Mouse (Mus musculus): ENCODE results near the gene Apbb2. TPM values are rescaled to one million over a fixed set of nuclear protein-coding genes. Genes with fewer than 3 reads are reported as not detected.

Gene Apbb2
- polyA plus RNA-seq, 1 experiment = 27.7 TPM

GRCm38 (mm10) chr5:66393767-66394446 is 224.7 kb downstream of the Apbb2 start:
- no peak for TF ChIP-seq POLR2A (IDR thresholded peaks at IDR 0.05; ENCODE audit: low read depth, low read length)
- no peaks in the 10 kb centered on the region; the same call in none of the 2 replicates for H3K36me3 ChIP-seq (ENCODE audit: control insufficient read depth, insufficient read depth, low read length)
- WGBS = 85% methylated on average over 10 of the region's 10 CpGs

GRCm38 (mm10) chr5:66392861-66393529 is 225.6 kb downstream of the Apbb2 start:
- Histone ChIP-seq H3K4me3 (ENCODE audit: insufficient read depth, low read depth, low read length) (no peak overlapping the region), H3K27ac (ENCODE audit: insufficient read depth, low read depth, low read length) (no peak overlapping the region), H3K36me3 (ENCODE audit: control insufficient read depth, insufficient read depth, low read length) (no peaks in the 10 kb centered on the region; the same call in none of the 2 replicates), H3K27me3 (replicated peaks; ENCODE audit: control insufficient read depth, insufficient read depth, low read length) (no peaks in the 10 kb centered on the region), H3K4me1 (ENCODE audit: control insufficient read depth, insufficient read depth, low read length) (peaks cover 3% of the 10 kb centered on the region; the same call in 1 of the 2 replicates)
- 66% methylated on average over 18 of the region's 18 CpGs for WGBS
- TF ChIP-seq POLR2A (IDR thresholded peaks at IDR 0.05; ENCODE audit: low read depth, low read length) = no peak
- TF ChIP-seq CTCF (conservative IDR thresholded peaks at IDR 0.05; ENCODE audit: insufficient read depth, insufficient read length, low read depth, low read length) = no peak
- DNase-seq = peak; percentile 53

More at GRCm38 (mm10) chr5:66393767-66394446, 224.7 kb downstream of the Apbb2 start:
- peaks cover 7% of the 10 kb centered on the region; the same call in 1 of the 2 replicates for H3K4me1 ChIP-seq (ENCODE audit: control insufficient read depth, insufficient read depth, low read length)
- no peaks in the 10 kb centered on the region for H3K27me3 ChIP-seq (replicated peaks; ENCODE audit: control insufficient read depth, insufficient read depth, low read length)
- H3K4me3 ChIP-seq (ENCODE audit: insufficient read depth, low read depth, low read length) = no peak overlapping the region
- H3K27ac ChIP-seq (ENCODE audit: insufficient read depth, low read depth, low read length) = no peak overlapping the region
- no peak for DNase-seq

DNA sequence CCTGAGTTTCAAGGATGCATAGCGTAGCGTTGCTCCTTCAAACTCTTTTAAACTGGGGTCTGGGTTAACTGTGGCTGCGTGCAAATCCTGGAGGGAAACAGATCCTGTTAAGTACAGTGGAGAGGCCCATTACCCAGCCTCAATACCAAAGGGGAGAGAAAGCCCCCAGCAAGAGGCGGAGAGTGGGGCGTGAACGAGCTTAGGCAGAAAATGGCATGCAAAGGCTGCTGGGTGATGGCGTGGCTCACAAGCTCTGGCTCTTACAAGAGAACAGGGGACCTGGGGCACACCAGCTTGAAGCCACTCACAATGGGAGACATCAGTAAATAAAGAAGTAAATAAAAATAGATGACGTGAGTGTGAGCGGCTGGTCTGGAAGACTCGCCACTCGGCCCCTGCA is 226.8 kb downstream of the Apbb2 start:
- Histone ChIP-seq H3K27ac (ENCODE audit: insufficient read depth, low read depth, low read length) (no peak overlapping the region), H3K36me3 (ENCODE audit: control insufficient read depth, insufficient read depth, low read length) (no peaks in the 10 kb centered on the region; the same call in none of the 2 replicates), H3K4me1 (ENCODE audit: control insufficient read depth, insufficient read depth, low read length) (peaks cover 3% of the 10 kb centered on the region; the same call in 1 of the 2 replicates), H3K27me3 (replicated peaks; ENCODE audit: control insufficient read depth, insufficient read depth, low read length) (no peaks in the 10 kb centered on the region), H3K4me3 (ENCODE audit: insufficient read depth, low read depth, low read length) (no peak overlapping the region)
- whole genome bisulfite sequencing = 86% methylated on average over 11 of the region's 11 CpGs
- TF ChIP-seq POLR2A (IDR thresholded peaks at IDR 0.05; ENCODE audit: low read depth, low read length) = no peak
- TF ChIP-seq CTCF (conservative IDR thresholded peaks at IDR 0.05; ENCODE audit: insufficient read depth, insufficient read length, low read depth, low read length) = no peak
- no peak for DNase-seq

DNA sequence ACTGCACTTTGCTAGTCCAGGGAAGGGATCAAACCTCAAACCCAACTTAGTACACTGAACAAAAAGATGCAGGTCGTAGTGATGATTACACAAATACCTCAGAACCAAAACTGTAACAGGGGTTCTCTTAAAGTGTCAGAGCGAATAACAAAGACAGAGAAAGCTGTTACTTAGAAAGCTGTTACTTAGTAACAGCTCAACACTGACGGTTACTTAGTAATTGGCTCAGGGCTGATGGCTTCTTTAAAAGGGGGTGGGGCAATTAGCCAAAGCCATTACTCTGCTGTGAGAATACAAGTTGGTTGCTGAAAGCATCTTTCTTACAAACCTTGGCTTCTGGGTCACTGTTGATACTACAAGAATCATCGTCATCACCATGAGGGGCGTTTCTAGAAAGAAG is 227.3 kb downstream of the Apbb2 start:
- peaks cover 3% of the 10 kb centered on the region; the same call in 1 of the 2 replicates for H3K4me1 ChIP-seq (ENCODE audit: control insufficient read depth, insufficient read depth, low read length)
- 61% methylated on average over 5 of the region's 5 CpGs for whole genome bisulfite sequencing
- DNase-seq = peak; percentile 85
- H3K36me3 ChIP-seq (ENCODE audit: control insufficient read depth, insufficient read depth, low read length) = no peaks in the 10 kb centered on the region; the same call in none of the 2 replicates
- no peak overlapping the region for H3K4me3 ChIP-seq (ENCODE audit: insufficient read depth, low read depth, low read length)
- H3K27me3 ChIP-seq (replicated peaks; ENCODE audit: control insufficient read depth, insufficient read depth, low read length) = no peaks in the 10 kb centered on the region
- TF ChIP-seq CTCF (conservative IDR thresholded peaks at IDR 0.05; ENCODE audit: insufficient read depth, insufficient read length, low read depth, low read length) = no peak
- no peak for TF ChIP-seq POLR2A (IDR thresholded peaks at IDR 0.05; ENCODE audit: low read depth, low read length)
- no peak overlapping the region for H3K27ac ChIP-seq (ENCODE audit: insufficient read depth, low read depth, low read length)

GRCm38 (mm10) chr5:66390567-66390966 is 228.0 kb downstream of the Apbb2 start:
- H3K27ac ChIP-seq (ENCODE audit: insufficient read depth, low read depth, low read length) = no peak overlapping the region
- H3K4me3 ChIP-seq (ENCODE audit: insufficient read depth, low read depth, low read length) = no peak overlapping the region
- peaks cover 6% of the 10 kb centered on the region; the same call in 1 of the 2 replicates for H3K4me1 ChIP-seq (ENCODE audit: control insufficient read depth, insufficient read depth, low read length)
- DNase-seq = no peak
- TF ChIP-seq CTCF (conservative IDR thresholded peaks at IDR 0.05; ENCODE audit: insufficient read depth, insufficient read length, low read depth, low read length) = no peak
- TF ChIP-seq POLR2A (IDR thresholded peaks at IDR 0.05; ENCODE audit: low read depth, low read length) = no peak
- 91% methylated on average over 6 of the region's 6 CpGs for WGBS
- no peaks in the 10 kb centered on the region; the same call in none of the 2 replicates for H3K36me3 ChIP-seq (ENCODE audit: control insufficient read depth, insufficient read depth, low read length)
- H3K27me3 ChIP-seq (replicated peaks; ENCODE audit: control insufficient read depth, insufficient read depth, low read length) = no peaks in the 10 kb centered on the region

GRCm38 (mm10) chr5:66387481-66387880 is 231.1 kb downstream of the Apbb2 start:
- H3K27me3 ChIP-seq (replicated peaks; ENCODE audit: control insufficient read depth, insufficient read depth, low read length) = no peaks in the 10 kb centered on the region
- H3K27ac ChIP-seq (ENCODE audit: insufficient read depth, low read depth, low read length) = no peak overlapping the region
- peaks cover 8% of the 10 kb centered on the region; the same call in 1 of the 2 replicates for H3K4me1 ChIP-seq (ENCODE audit: control insufficient read depth, insufficient read depth, low read length)
- no peak overlapping the region for H3K4me3 ChIP-seq (ENCODE audit: insufficient read depth, low read depth, low read length)
- TF ChIP-seq POLR2A (IDR thresholded peaks at IDR 0.05; ENCODE audit: low read depth, low read length) (no peak), CTCF (conservative IDR thresholded peaks at IDR 0.05; ENCODE audit: insufficient read depth, insufficient read length, low read depth, low read length) (no peak)
- WGBS = 67% methylated on average over 8 of the region's 8 CpGs
- no peaks in the 10 kb centered on the region; the same call in none of the 2 replicates for H3K36me3 ChIP-seq (ENCODE audit: control insufficient read depth, insufficient read depth, low read length)
- DNase-seq = no peak

DNA sequence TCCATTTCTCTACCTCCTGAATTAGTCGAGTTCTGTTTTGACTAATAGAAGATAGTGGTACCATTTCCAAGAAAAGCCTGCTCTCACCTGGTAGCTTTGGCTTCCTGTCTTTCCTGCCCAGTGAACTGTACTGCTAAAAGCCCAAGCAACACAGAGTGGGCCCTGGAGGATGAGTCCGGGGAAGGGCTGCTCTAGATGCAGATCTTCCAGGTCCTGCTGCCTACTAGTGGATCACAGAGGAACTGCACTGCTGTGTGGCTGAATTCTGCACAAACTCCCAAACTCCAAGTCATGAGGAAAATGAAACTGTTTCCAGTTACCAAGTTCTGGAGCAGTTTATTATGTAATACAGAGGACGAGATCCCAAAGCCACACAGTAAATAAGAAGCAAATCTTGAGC is 232.9 kb downstream of the Apbb2 start:
- no peaks in the 10 kb centered on the region; the same call in 1 of the 2 replicates for H3K36me3 ChIP-seq (ENCODE audit: control insufficient read depth, insufficient read depth, low read length)
- peak; percentile 68 for DNase-seq
- H3K4me1 ChIP-seq (ENCODE audit: control insufficient read depth, insufficient read depth, low read length) = peaks cover 5% of the 10 kb centered on the region; the same call in 1 of the 2 replicates
- peak overlapping the region; percentile 49; the same call in 1 of the 2 replicates for H3K27ac ChIP-seq (ENCODE audit: insufficient read depth, low read depth, low read length)
- TF ChIP-seq CTCF (conservative IDR thresholded peaks at IDR 0.05; ENCODE audit: insufficient read depth, insufficient read length, low read depth, low read length) (peak; percentile 76), POLR2A (IDR thresholded peaks at IDR 0.05; ENCODE audit: low read depth, low read length) (no peak)
- 16% methylated on average over 3 of the region's 3 CpGs for WGBS
- no peaks in the 10 kb centered on the region for H3K27me3 ChIP-seq (replicated peaks; ENCODE audit: control insufficient read depth, insufficient read depth, low read length)
- no peak overlapping the region for H3K4me3 ChIP-seq (ENCODE audit: insufficient read depth, low read depth, low read length)

Measured in kidney, adult 2 months (tissue).